10 mouse cellular contexts compared by ENCODE assay signal in genomic region chr2:148171113-148171512, GRCm38 (mm10).
A peak's percentile ranks its signal among the peaks of the same experiment; 100 is the strongest.
DNase-seq lines count a peak whose midpoint lies in the region; ATAC-seq and TF ChIP-seq lines count a peak whose summit lies in the region.
"Had no signal": no experiment of that assay in that cellular context is flagged by ENCODE, and none has a peak within 500 bp of the region (broad histone marks: within the 10 kb centered on the region; RNA-seq: fewer than 3 reads in every experiment).

No protein-coding gene starts in this region.

- peak; percentile 46 for ATAC-seq in kidney, embryonic 15.5 days (replicated peaks; ENCODE audit: low FRiP score)
- no peak for ATAC-seq in hindbrain, embryonic 12.5 days (ENCODE audit: low FRiP score)

- no peak overlapping the region for H3K4me3 ChIP-seq in layer of hippocampus, adult 2 months
- no peak overlapping the region for H3K4me3 ChIP-seq in kidney, embryonic 15.5 days (replicated peaks)
- no peak overlapping the region for H3K4me3 ChIP-seq in hindbrain, embryonic 12.5 days
- no peak overlapping the region for H3K4me3 ChIP-seq in thymus, adult 2 months (ENCODE audit: control insufficient read depth, insufficient read depth, low read length)

- no peak for TF ChIP-seq POLR2A in thymus, adult 2 months (IDR thresholded peaks at IDR 0.05; ENCODE audit: control insufficient read depth, extremely low read depth, insufficient read depth, low read length, poor library complexity)

- H3K4me2 ChIP-seq in kidney, embryonic 15.5 days: no peak overlapping the region
- H3K4me2 ChIP-seq in hindbrain, embryonic 12.5 days (replicated peaks): no peak overlapping the region

- WGBS in kidney, embryonic 15.5 days: 58% methylated on average over 4 of the region's 4 CpGs
- 91% methylated on average over 4 of the region's 4 CpGs for WGBS in hindbrain, embryonic 12.5 days
- 64% methylated on average over 4 of the region's 4 CpGs for WGBS in thymus, adult 2 months

- no peak for TF ChIP-seq CTCF in layer of hippocampus, adult 2 months (conservative IDR thresholded peaks at IDR 0.05)
- no peak for TF ChIP-seq CTCF in thymus, adult 2 months (IDR thresholded peaks at IDR 0.05; ENCODE audit: borderline replicate concordance, control insufficient read depth, extremely low read depth, insufficient read depth, low read length, poor library complexity)

- DNase-seq in layer of hippocampus, adult 2 months (ENCODE audit: low spot score in 2 of 2): peak in 1 of 2 experiments; percentile 2
- DNase-seq in layer of hippocampus, postnatal 10 days (ENCODE audit: low spot score in 2 of 2): no peak
- DNase-seq in heart, adult 9 months (ENCODE audit: low spot score in 2 of 2): peak; percentile 84 to 89
- peak; percentile 52 for DNase-seq in lung, postnatal 14 days
- DNase-seq in layer of hippocampus, adult 11-12 months (ENCODE audit: low spot score): no peak
- no peak for DNase-seq in thymus, adult 2 months
- DNase-seq: cerebellum, postnatal 25 days; right cerebral cortex, postnatal 14 days had no signal

- no peaks in the 10 kb centered on the region for H3K27me3 ChIP-seq in kidney, embryonic 15.5 days
- H3K27me3 ChIP-seq in hindbrain, embryonic 12.5 days: no peaks in the 10 kb centered on the region
- no peaks in the 10 kb centered on the region for H3K27me3 ChIP-seq in thymus, adult 2 months (ENCODE audit: control insufficient read depth, insufficient read depth, low read length)

- peak overlapping the region; percentile 36; the same call in 1 of the 2 replicates for H3K27ac ChIP-seq in layer of hippocampus, adult 2 months
- H3K27ac ChIP-seq in kidney, embryonic 15.5 days: peak overlapping the region; percentile 14; the same call in 1 of the 2 replicates
- no peak overlapping the region for H3K27ac ChIP-seq in hindbrain, embryonic 12.5 days
- no peak overlapping the region for H3K27ac ChIP-seq in thymus, adult 2 months (ENCODE audit: control insufficient read depth, insufficient read depth, low read length)

- no peaks in the 10 kb centered on the region for H3K36me3 ChIP-seq in kidney, embryonic 15.5 days
- H3K36me3 ChIP-seq in hindbrain, embryonic 12.5 days: no peaks in the 10 kb centered on the region
- H3K36me3 ChIP-seq in thymus, adult 2 months (ENCODE audit: control insufficient read depth, insufficient read depth, low read length): no peaks in the 10 kb centered on the region

- no peaks in the 10 kb centered on the region for H3K4me1 ChIP-seq in kidney, embryonic 15.5 days
- no peaks in the 10 kb centered on the region for H3K4me1 ChIP-seq in hindbrain, embryonic 12.5 days
- H3K4me1 ChIP-seq in thymus, adult 2 months (replicated peaks; ENCODE audit: control insufficient read depth, insufficient read depth, low read length): no peaks in the 10 kb centered on the region

- no peak overlapping the region for H3K9ac ChIP-seq in kidney, embryonic 15.5 days
- no peak overlapping the region for H3K9ac ChIP-seq in hindbrain, embryonic 12.5 days

- H3K9me3 ChIP-seq in kidney, embryonic 15.5 days (replicated peaks): no peaks in the 10 kb centered on the region
- no peaks in the 10 kb centered on the region for H3K9me3 ChIP-seq in hindbrain, embryonic 12.5 days (replicated peaks)

Comparison
In these comparisons a context has a peak if more than half of its experiments do, and no peak if none do; other contexts are left out.
1. DNase-seq: peak in heart, adult 9 months (2 of 2) and lung, postnatal 14 days (single experiment); none in layer of hippocampus, postnatal 10 days (0 of 2), layer of hippocampus, adult 11-12 months (single experiment) and thymus, adult 2 months (single experiment).
2. H3K27ac ChIP-seq: peak in layer of hippocampus, adult 2 months (single experiment) and kidney, embryonic 15.5 days (single experiment); none in hindbrain, embryonic 12.5 days (single experiment) and thymus, adult 2 months (single experiment).